Mouse (Mus musculus) bone marrow macrophage, adult 2 months (primary cell): Measurements from ENCODE around the gene Rec114. TPM values are rescaled to one million over a fixed set of nuclear protein-coding genes. Genes with fewer than 3 reads are reported as not detected.
A peak's percentile ranks its signal among the peaks of the same experiment; 100 is the strongest.

Experiments used
- H3K27ac ChIP-seq: 2 replicates; pipeline ENCODE4 v1.5.1; 2012; ENCODE audit warnings: low read depth, low read length; ENCODE audit not compliant: insufficient read depth
- H3K4me1 ChIP-seq: 2 replicates; pipeline ENCODE4 v1.6.1; 2012; ENCODE audit warnings: low read length; ENCODE audit not compliant: control insufficient read depth, insufficient read depth
- H3K4me3 ChIP-seq: 2 replicates; pipeline ENCODE4 v1.5.1; 2012; ENCODE audit warnings: mild to moderate bottlenecking, low read length, moderate library complexity; ENCODE audit not compliant: insufficient read depth
- CTCF ChIP-seq: IDR thresholded peaks from 2 replicates; pipeline ENCODE4 v1.5.1; 2012; ENCODE audit warnings: low read depth, mild to moderate bottlenecking, low read length, moderate library complexity
- POLR2A ChIP-seq: IDR thresholded peaks from 2 replicates; pipeline ENCODE4 v1.6.1; 2012; ENCODE audit warnings: mild to moderate bottlenecking, low read depth, low read length, borderline replicate concordance
- polyA plus RNA-seq: library from polyadenylated mRNA; stranded (reverse); fragments of >200 nt; gene quantifications from 2 replicates; pipeline ENCODE4 v1.2.4, GENCODE M21; 2012; ENCODE audit not compliant: missing spikeins, insufficient read depth, insufficient read length

Rec114 gene
- polyA plus RNA-seq, 1 experiment = not detected

- Histone ChIP-seq H3K4me3 (no peak overlapping the region), H3K27ac (no peak overlapping the region), H3K4me1 (no peaks in the 10 kb centered on the region)
- TF ChIP-seq CTCF (no peak), POLR2A (no peak)
These were observed 23.6 kb downstream of the Rec114 start for GRCm38 (mm10) chr9:58720167-58720566.

- TF ChIP-seq POLR2A (no peak), CTCF (no peak)
These were observed 24.3 kb downstream of the Rec114 start for GRCm38 (mm10) chr9:58719471-58719870.

GRCm38 (mm10) chr9:58718964-58719363, 24.8 kb downstream of the Rec114 start:
- H3K27ac ChIP-seq = no peak overlapping the region
- no peaks in the 10 kb centered on the region for H3K4me1 ChIP-seq
- H3K4me3 ChIP-seq = no peak overlapping the region
- no peak for TF ChIP-seq CTCF

More at GRCm38 (mm10) chr9:58719471-58719870, 24.3 kb downstream of the Rec114 start:
- Histone ChIP-seq H3K27ac (no peak overlapping the region), H3K4me3 (no peak overlapping the region), H3K4me1 (no peaks in the 10 kb centered on the region)

- H3K4me1 ChIP-seq = no peaks in the 10 kb centered on the region
- H3K4me3 ChIP-seq = no peak overlapping the region
- H3K27ac ChIP-seq = no peak overlapping the region
- TF ChIP-seq POLR2A = no peak
- no peak for TF ChIP-seq CTCF
These were observed 26.9 kb downstream of the Rec114 start for GRCm38 (mm10) chr9:58716886-58717285.

- Histone ChIP-seq H3K27ac (no peak overlapping the region), H3K4me3 (no peak overlapping the region), H3K4me1 (no peaks in the 10 kb centered on the region)
- TF ChIP-seq CTCF (no peak), POLR2A (no peak)
These were observed 33.1 kb downstream of the Rec114 start for GRCm38 (mm10) chr9:58710642-58711041.

- TF ChIP-seq CTCF (peak; percentile 60; the same call in 1 of the 2 replicates), POLR2A (no peak)
- Histone ChIP-seq H3K4me1 (no peaks in the 10 kb centered on the region), H3K27ac (no peak overlapping the region), H3K4me3 (no peak overlapping the region)
These were observed 33.8 kb downstream of the Rec114 start for GRCm38 (mm10) chr9:58709939-58710338.

GRCm38 (mm10) chr9:58707796-58708195, 36.0 kb downstream of the Rec114 start:
- no peak overlapping the region for H3K27ac ChIP-seq
- TF ChIP-seq CTCF = no peak
- TF ChIP-seq POLR2A = no peak

GRCm38 (mm10) chr9:58706024-58706423, 37.7 kb downstream of the Rec114 start:
- Histone ChIP-seq H3K27ac (no peak overlapping the region), H3K4me1 (no peaks in the 10 kb centered on the region), H3K4me3 (no peak overlapping the region)
- TF ChIP-seq CTCF (no peak), POLR2A (no peak)

More at GRCm38 (mm10) chr9:58707796-58708195, 36.0 kb downstream of the Rec114 start:
- H3K4me1 ChIP-seq = no peaks in the 10 kb centered on the region
- H3K4me3 ChIP-seq = no peak overlapping the region

GRCm38 (mm10) chr9:58703766-58704165, 40.0 kb downstream of the Rec114 start:
- Histone ChIP-seq H3K27ac (no peak overlapping the region), H3K4me1 (no peaks in the 10 kb centered on the region), H3K4me3 (no peak overlapping the region)
- TF ChIP-seq POLR2A (no peak), CTCF (no peak)

- TF ChIP-seq POLR2A (no peak), CTCF (no peak)
- Histone ChIP-seq H3K4me3 (no peak overlapping the region), H3K4me1 (no peaks in the 10 kb centered on the region), H3K27ac (no peak overlapping the region)
These were observed 42.0 kb downstream of the Rec114 start for GRCm38 (mm10) chr9:58701751-58702150.

GRCm38 (mm10) chr9:58698486-58698885, 45.3 kb downstream of the Rec114 start:
- H3K4me3 ChIP-seq = no peak overlapping the region
- TF ChIP-seq POLR2A = no peak
- H3K27ac ChIP-seq = no peak overlapping the region
- H3K4me1 ChIP-seq = no peaks in the 10 kb centered on the region
